Mouse (Mus musculus): ENCODE results near the gene Ttll13. TPM values are rescaled to one million over a fixed set of nuclear protein-coding genes. Genes with fewer than 3 reads are reported as not detected.

Gene Ttll13
- polyA plus RNA-seq, 1 experiment: 0.79 TPM

DNA sequence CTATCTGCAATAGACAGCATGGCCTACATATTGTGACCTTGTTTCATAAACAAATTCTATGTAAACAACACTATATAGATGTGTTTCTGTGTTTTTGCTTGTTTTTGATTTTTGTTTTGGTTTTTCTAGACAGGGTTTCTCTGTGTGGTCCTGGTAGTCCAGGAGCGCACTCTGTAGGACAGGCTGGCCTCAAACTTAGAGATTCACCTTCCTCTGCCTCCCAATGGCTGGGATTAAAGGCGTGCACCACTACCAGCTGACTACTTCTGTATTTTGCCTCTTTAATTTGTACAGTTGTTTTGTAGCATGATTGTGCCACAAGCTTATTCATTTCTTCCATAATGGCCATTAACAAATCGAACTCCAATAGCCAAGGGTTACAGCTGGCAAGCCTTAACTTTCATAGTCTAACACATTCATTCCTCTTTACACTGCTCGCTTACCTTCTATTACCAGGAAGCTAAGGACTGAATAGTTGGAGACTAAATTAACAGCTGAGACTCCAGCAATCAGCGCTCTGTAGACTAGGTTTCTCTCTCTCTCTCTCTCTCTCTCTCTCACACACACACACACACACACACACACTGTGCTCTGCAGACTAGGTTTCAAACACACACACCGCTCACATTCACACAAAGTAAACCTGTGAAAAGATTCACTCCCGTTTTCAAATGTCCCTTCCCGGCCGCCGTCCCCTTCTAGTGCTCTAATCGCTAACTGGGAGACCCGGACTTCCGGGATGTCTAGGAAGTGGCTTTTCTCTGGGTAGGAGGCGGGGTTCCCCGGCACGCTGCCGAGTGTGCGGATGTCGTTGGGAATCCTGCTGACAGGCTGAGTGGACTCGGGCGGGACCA is 22.9 kb downstream of the Ttll13 start, which contains the start of gene Vps33b:
Vps33b (plus strand) TSS at position 753 of the 854 bp plus-strand sequence.
- peak; percentile 97 for DNase-seq (ENCODE audit: low read depth)
- TF ChIP-seq POLR2A (IDR thresholded peaks at IDR 0.05; ENCODE audit: borderline replicate concordance, extremely low read depth, insufficient read depth, insufficient read length, poor library complexity, severe bottlenecking) (peak; percentile 44; the same call in 1 of the 2 replicates), CTCF (IDR thresholded peaks at IDR 0.05; ENCODE audit: borderline replicate concordance, extremely low read depth, insufficient read depth, insufficient read length) (no peak)

- DNase-seq (ENCODE audit: low read depth): peak; percentile 57
- TF ChIP-seq CTCF (IDR thresholded peaks at IDR 0.05; ENCODE audit: borderline replicate concordance, extremely low read depth, insufficient read depth, insufficient read length): no peak
- TF ChIP-seq POLR2A (IDR thresholded peaks at IDR 0.05; ENCODE audit: borderline replicate concordance, extremely low read depth, insufficient read depth, insufficient read length, poor library complexity, severe bottlenecking): no peak
These were observed 23.6 kb downstream of the Ttll13 start for GRCm38 (mm10) chr7:80269751-80270255.

DNA sequence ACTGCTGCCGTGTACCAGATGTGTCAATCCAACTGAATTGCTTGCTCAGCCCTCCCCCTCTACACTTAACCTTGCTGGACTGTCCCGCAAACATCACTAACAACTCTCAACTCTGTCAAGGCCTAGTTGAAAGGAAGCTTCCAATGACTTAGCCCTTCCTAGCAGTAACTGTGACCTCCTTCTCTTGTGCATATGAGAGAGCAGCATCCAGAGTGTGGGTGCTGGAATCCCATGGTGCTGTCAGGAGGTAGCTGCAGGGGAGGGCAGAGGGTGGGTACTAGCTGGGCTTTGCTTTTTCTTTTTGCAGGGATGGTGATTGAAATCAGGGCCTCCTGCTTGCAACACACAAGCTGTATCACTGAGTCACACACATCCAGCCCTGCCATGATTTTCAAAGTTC is 27.3 kb downstream of the Ttll13 start:
- TF ChIP-seq CTCF (IDR thresholded peaks at IDR 0.05; ENCODE audit: borderline replicate concordance, extremely low read depth, insufficient read depth, insufficient read length) (no peak), POLR2A (IDR thresholded peaks at IDR 0.05; ENCODE audit: borderline replicate concordance, extremely low read depth, insufficient read depth, insufficient read length, poor library complexity, severe bottlenecking) (no peak)

DNA sequence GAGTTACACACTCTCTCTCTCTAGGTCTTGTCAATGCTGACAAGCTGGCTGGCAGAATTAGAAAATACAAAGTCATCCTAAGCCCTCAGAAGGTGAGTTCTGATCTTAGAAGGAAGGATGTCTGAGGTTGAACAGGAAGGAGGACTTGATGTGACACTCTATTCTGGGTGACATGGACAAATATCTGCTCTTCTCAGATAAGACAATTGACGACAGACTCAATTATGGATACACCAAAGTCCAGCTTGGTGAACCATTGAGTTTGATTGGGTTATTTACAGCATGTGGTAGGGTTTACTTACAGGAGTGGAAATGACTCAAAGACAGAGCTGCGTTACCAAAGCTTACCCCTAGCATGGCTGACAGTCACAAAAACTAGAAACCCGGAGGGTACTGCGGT is 30.2 kb downstream of the Ttll13 start:
- no peak for TF ChIP-seq POLR2A (IDR thresholded peaks at IDR 0.05; ENCODE audit: borderline replicate concordance, extremely low read depth, insufficient read depth, insufficient read length, poor library complexity, severe bottlenecking)
- TF ChIP-seq CTCF (IDR thresholded peaks at IDR 0.05; ENCODE audit: borderline replicate concordance, extremely low read depth, insufficient read depth, insufficient read length): no peak
- DNase-seq (ENCODE audit: low read depth): no peak

More for the DNA sequence above, 27.3 kb downstream of the Ttll13 start:
- no peak for DNase-seq (ENCODE audit: low read depth)

- no peak for TF ChIP-seq POLR2A (IDR thresholded peaks at IDR 0.05; ENCODE audit: borderline replicate concordance, extremely low read depth, insufficient read depth, insufficient read length, poor library complexity, severe bottlenecking)
- no peak for DNase-seq (ENCODE audit: low read depth)
These were observed 33.9 kb downstream of the Ttll13 start for GRCm38 (mm10) chr7:80280032-80280431.

DNA sequence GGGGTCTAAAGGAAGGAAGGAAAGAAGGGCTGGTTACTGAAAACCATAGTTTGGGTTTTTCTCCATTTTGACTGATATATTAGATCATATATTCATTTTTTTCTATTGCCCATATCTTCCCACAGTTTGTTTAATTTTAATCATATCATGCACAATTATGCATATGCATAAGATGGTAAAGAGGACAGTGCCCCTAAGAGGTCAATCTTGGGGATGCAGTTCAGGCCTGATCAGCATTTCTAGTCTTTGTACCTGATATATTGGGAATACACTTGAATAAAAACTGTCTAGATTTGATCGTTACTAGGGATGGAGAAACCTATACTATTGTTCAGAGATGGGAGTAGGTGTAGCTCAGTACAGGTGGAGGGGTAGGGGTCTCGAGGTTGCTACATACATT is 34.8 kb downstream of the Ttll13 start:
- no peak for DNase-seq (ENCODE audit: low read depth)
- no peak for TF ChIP-seq POLR2A (IDR thresholded peaks at IDR 0.05; ENCODE audit: borderline replicate concordance, extremely low read depth, insufficient read depth, insufficient read length, poor library complexity, severe bottlenecking)
- no peak for TF ChIP-seq CTCF (IDR thresholded peaks at IDR 0.05; ENCODE audit: borderline replicate concordance, extremely low read depth, insufficient read depth, insufficient read length)

DNA sequence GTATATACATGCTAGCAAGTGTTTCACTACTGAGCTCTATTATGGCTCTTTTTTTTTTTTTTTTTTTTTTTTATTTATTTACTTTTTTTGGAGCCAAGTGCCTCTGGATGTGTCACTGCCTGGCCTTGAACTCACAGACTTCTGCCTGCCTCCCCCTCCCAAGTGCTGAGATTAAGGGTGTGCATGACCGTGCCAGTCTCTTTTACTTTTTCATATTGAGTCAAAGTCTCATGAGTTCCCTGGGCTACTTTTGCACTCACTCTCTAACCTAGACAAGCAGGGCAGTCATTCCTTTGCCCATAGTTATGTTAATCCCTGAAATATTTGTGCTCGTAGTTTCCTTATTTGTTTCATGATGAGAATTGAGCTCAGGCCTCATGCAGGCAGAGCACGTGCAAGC is 35.5 kb downstream of the Ttll13 start:
- no peak for DNase-seq (ENCODE audit: low read depth)
- TF ChIP-seq CTCF (IDR thresholded peaks at IDR 0.05; ENCODE audit: borderline replicate concordance, extremely low read depth, insufficient read depth, insufficient read length) (no peak), POLR2A (IDR thresholded peaks at IDR 0.05; ENCODE audit: borderline replicate concordance, extremely low read depth, insufficient read depth, insufficient read length, poor library complexity, severe bottlenecking) (no peak)

DNA sequence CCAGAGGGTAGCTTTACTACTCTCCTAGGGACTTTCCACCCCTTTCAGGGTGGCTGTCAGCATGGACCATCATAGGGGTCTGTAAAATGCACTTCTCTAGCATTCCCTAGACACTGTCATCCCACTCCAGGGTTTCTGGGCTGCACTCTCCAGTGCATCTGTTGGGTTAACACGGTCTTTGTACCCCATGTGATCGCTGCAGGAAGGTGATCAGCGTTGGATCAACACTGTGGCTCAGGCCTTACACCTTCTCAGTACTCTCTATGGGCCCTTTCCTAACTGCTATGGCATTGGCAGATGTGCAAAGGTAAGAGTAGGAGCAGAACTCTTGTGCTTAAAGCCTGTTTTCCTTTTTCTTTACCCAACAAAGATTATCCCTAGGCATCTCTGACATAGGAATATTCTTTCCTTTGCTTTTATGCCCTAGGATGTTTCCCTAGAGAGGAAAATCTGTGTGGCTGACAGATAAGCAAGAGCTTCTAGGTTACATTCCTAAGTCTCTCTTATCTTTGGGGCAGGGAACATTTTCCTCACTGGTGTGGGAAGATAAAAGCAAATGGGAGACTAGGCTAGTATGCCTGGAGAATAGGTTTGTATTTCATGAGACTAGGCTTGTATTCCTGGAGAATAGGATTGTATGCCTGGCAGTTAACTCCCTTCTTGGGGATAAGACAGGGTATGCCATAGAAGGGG is 37.2 kb downstream of the Ttll13 start:
- DNase-seq (ENCODE audit: low read depth): no peak

DNA sequence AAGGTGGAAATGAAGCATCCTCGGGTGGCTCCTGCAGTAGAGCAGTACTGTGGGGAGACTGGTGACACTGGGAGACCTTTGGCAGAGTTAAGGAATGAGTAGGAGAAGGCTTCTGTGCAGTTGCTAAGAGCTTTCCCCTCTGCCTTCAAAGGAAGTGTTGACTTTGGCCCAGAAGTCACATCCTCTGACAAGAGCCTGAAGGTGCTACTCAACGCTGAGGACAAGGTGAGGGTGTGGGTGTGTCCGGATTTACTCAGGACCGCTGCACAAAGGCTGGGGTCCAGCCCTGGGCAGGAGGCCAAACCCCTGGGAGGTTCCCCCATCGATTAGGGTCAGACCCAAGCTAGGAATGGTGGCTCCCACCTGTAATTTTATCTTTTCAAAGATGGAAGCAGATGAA is 38.2 kb downstream of the Ttll13 start:
- no peak for DNase-seq (ENCODE audit: low read depth)
- TF ChIP-seq POLR2A (IDR thresholded peaks at IDR 0.05; ENCODE audit: borderline replicate concordance, extremely low read depth, insufficient read depth, insufficient read length, poor library complexity, severe bottlenecking): no peak
- TF ChIP-seq CTCF (IDR thresholded peaks at IDR 0.05; ENCODE audit: borderline replicate concordance, extremely low read depth, insufficient read depth, insufficient read length): no peak

More for the DNA sequence above, 37.2 kb downstream of the Ttll13 start:
- TF ChIP-seq CTCF (IDR thresholded peaks at IDR 0.05; ENCODE audit: borderline replicate concordance, extremely low read depth, insufficient read depth, insufficient read length) (no peak), POLR2A (IDR thresholded peaks at IDR 0.05; ENCODE audit: borderline replicate concordance, extremely low read depth, insufficient read depth, insufficient read length, poor library complexity, severe bottlenecking) (no peak)

DNA sequence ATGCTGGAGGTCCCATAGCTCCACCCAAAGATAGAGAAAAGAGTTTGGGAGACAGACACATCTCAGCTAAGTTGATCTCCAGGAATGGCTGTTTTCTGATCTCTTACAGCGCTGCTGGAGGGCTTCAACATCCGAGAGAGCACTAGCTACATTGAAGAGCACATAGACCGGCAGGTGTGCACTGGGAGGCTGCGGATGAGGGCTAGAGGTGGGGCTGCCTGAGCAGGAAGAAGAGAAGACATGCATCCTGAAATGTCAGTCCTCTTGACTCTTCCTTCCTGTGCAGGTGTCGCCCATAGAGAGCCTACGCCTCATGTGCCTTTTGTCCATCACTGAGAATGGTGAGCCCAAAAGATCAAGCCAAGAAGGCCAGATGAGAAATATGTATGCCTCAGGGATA is 39.5 kb downstream of the Ttll13 start:
- no peak for DNase-seq (ENCODE audit: low read depth)
- TF ChIP-seq POLR2A (IDR thresholded peaks at IDR 0.05; ENCODE audit: borderline replicate concordance, extremely low read depth, insufficient read depth, insufficient read length, poor library complexity, severe bottlenecking): no peak
- no peak for TF ChIP-seq CTCF (IDR thresholded peaks at IDR 0.05; ENCODE audit: borderline replicate concordance, extremely low read depth, insufficient read depth, insufficient read length)

DNA sequence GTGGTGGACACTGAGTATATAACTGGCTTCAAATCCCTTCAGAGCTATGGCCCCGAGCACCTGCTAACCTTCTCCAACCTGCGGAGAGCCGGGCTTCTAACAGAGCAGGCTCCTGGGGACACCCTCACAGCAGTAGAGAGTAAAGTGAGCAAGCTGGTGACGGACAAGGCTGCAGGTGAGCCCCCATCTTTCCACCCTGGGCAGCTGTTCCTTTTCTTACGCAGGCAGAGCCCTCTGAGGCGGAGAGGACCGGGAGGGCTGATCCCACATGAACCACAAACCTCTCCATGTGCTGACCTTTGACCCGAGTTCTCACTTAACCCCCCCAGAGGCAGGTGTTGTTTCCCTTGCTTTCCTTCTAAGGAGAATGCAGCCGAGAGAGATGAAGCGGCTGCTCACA is 41.6 kb downstream of the Ttll13 start:
- TF ChIP-seq CTCF (IDR thresholded peaks at IDR 0.05; ENCODE audit: borderline replicate concordance, extremely low read depth, insufficient read depth, insufficient read length) (no peak), POLR2A (IDR thresholded peaks at IDR 0.05; ENCODE audit: borderline replicate concordance, extremely low read depth, insufficient read depth, insufficient read length, poor library complexity, severe bottlenecking) (no peak)
- no peak for DNase-seq (ENCODE audit: low read depth)

All from brain, embryonic 14.5 days (tissue).